Mouse (Mus musculus): ENCODE results near the gene Dock9. TPM values are rescaled to one million over a fixed set of nuclear protein-coding genes. Genes with fewer than 3 reads are reported as not detected.

Gene Dock9
- polyA plus RNA-seq, 1 experiment from 2014 or later = 6.4 TPM

- peaks cover under 1% of the 10 kb centered on the region; the same call in 1 of the 2 replicates for H3K4me1 ChIP-seq (replicated peaks; ENCODE audit: control insufficient read depth, insufficient read depth)
- H3K27ac ChIP-seq (replicated peaks) = peak overlapping the region; percentile 31; the same call in 1 of the 2 replicates
- H3K4me3 ChIP-seq (ENCODE audit: low read depth, low read length) = no peak overlapping the region
- no peaks in the 10 kb centered on the region for H3K9me3 ChIP-seq (ENCODE audit: control insufficient read depth, low read length)
- H3K4me2 ChIP-seq (replicated peaks; ENCODE audit: low read depth) = 0 out of 2 replicates have a peak overlapping the region, but pooled peaks have one; percentile 21
- H3K36me3 ChIP-seq (ENCODE audit: control insufficient read depth, insufficient read depth, low read length) = no peaks in the 10 kb centered on the region
- no peaks in the 10 kb centered on the region for H3K27me3 ChIP-seq (ENCODE audit: control insufficient read depth, insufficient read depth, low read length)
- 47% methylated on average over 11 of the region's 11 CpGs for WGBS
- DNase-seq (ENCODE audit: low spot score) = no peak
- ATAC-seq (ENCODE audit: low FRiP score, low TSS enrichment) = peak; percentile 12; the same call in 1 of the 2 replicates
- H3K9ac ChIP-seq (ENCODE audit: low read length) = no peak overlapping the region
- TF ChIP-seq CTCF (IDR thresholded peaks at IDR 0.05; ENCODE audit: low read depth) (no peak), EP300 (optimal IDR thresholded peaks at IDR 0.05) (no peak)
Observed at GRCm38 (mm10) chr14:121754110-121754509, 43.5 kb downstream of the Dock9 start.

- H3K27ac ChIP-seq (replicated peaks) = no peak overlapping the region
- no peaks in the 10 kb centered on the region for H3K27me3 ChIP-seq (ENCODE audit: control insufficient read depth, insufficient read depth, low read length)
- no peak overlapping the region for H3K9ac ChIP-seq (ENCODE audit: low read length)
- H3K36me3 ChIP-seq (ENCODE audit: control insufficient read depth, insufficient read depth, low read length) = no peaks in the 10 kb centered on the region
- no peak overlapping the region for H3K4me3 ChIP-seq (ENCODE audit: low read depth, low read length)
- no peak for DNase-seq (ENCODE audit: low spot score)
- peak; percentile 67; the same call in 1 of the 2 replicates for ATAC-seq (ENCODE audit: low FRiP score, low TSS enrichment)
- peak overlapping the region; percentile 34; the same call in 1 of the 2 replicates for H3K4me2 ChIP-seq (replicated peaks; ENCODE audit: low read depth)
- TF ChIP-seq CTCF (IDR thresholded peaks at IDR 0.05; ENCODE audit: low read depth) = peak; percentile 79
- no peak for TF ChIP-seq EP300 (optimal IDR thresholded peaks at IDR 0.05)
- 50% methylated on average over 19 of the region's 19 CpGs for WGBS
- peaks cover 3% of the 10 kb centered on the region; the same call in 1 of the 2 replicates for H3K4me1 ChIP-seq (replicated peaks; ENCODE audit: control insufficient read depth, insufficient read depth)
- no peaks in the 10 kb centered on the region for H3K9me3 ChIP-seq (ENCODE audit: control insufficient read depth, low read length)
Observed at GRCm38 (mm10) chr14:121752686-121753426, 44.8 kb downstream of the Dock9 start.

GRCm38 (mm10) chr14:121749606-121750005 lies 48.0 kb downstream of the Dock9 start:
- DNase-seq (ENCODE audit: low spot score) = no peak
- Histone ChIP-seq H3K36me3 (ENCODE audit: control insufficient read depth, insufficient read depth, low read length) (no peaks in the 10 kb centered on the region), H3K9me3 (ENCODE audit: control insufficient read depth, low read length) (no peaks in the 10 kb centered on the region), H3K27me3 (ENCODE audit: control insufficient read depth, insufficient read depth, low read length) (no peaks in the 10 kb centered on the region), H3K4me1 (replicated peaks; ENCODE audit: control insufficient read depth, insufficient read depth) (peaks cover 3% of the 10 kb centered on the region; the same call in 1 of the 2 replicates), H3K27ac (replicated peaks) (no peak overlapping the region), H3K9ac (ENCODE audit: low read length) (no peak overlapping the region), H3K4me2 (replicated peaks; ENCODE audit: low read depth) (no peak overlapping the region), H3K4me3 (ENCODE audit: low read depth, low read length) (no peak overlapping the region)
- 42% methylated on average over 9 of the region's 9 CpGs for WGBS
- TF ChIP-seq EP300 (optimal IDR thresholded peaks at IDR 0.05) (no peak), CTCF (IDR thresholded peaks at IDR 0.05; ENCODE audit: low read depth) (no peak)
- ATAC-seq (ENCODE audit: low FRiP score, low TSS enrichment) = no peak

GRCm38 (mm10) chr14:121749084-121749483 lies 48.6 kb downstream of the Dock9 start:
- Histone ChIP-seq H3K36me3 (ENCODE audit: control insufficient read depth, insufficient read depth, low read length) (no peaks in the 10 kb centered on the region), H3K9me3 (ENCODE audit: control insufficient read depth, low read length) (no peaks in the 10 kb centered on the region), H3K9ac (ENCODE audit: low read length) (no peak overlapping the region), H3K27me3 (ENCODE audit: control insufficient read depth, insufficient read depth, low read length) (no peaks in the 10 kb centered on the region), H3K4me3 (ENCODE audit: low read depth, low read length) (no peak overlapping the region), H3K4me2 (replicated peaks; ENCODE audit: low read depth) (no peak overlapping the region), H3K27ac (replicated peaks) (no peak overlapping the region), H3K4me1 (replicated peaks; ENCODE audit: control insufficient read depth, insufficient read depth) (peaks cover 3% of the 10 kb centered on the region; the same call in 1 of the 2 replicates)
- TF ChIP-seq CTCF (IDR thresholded peaks at IDR 0.05; ENCODE audit: low read depth) = no peak
- TF ChIP-seq EP300 (optimal IDR thresholded peaks at IDR 0.05) = no peak
- 68% methylated on average over 10 of the region's 10 CpGs for WGBS
- ATAC-seq (ENCODE audit: low FRiP score, low TSS enrichment) (no peak), DNase-seq (ENCODE audit: low spot score) (no peak)

GRCm38 (mm10) chr14:121747360-121747759 lies 50.3 kb downstream of the Dock9 start:
- WGBS = 87% methylated on average over 7 of the region's 7 CpGs
- no peak for ATAC-seq (ENCODE audit: low FRiP score, low TSS enrichment)

More at GRCm38 (mm10) chr14:121747360-121747759, 50.3 kb downstream of the Dock9 start:
- H3K9ac ChIP-seq (ENCODE audit: low read length) = no peak overlapping the region
- no peak for DNase-seq (ENCODE audit: low spot score)
- no peaks in the 10 kb centered on the region for H3K9me3 ChIP-seq (ENCODE audit: control insufficient read depth, low read length)
- H3K27ac ChIP-seq (replicated peaks) = no peak overlapping the region
- peaks cover 3% of the 10 kb centered on the region; the same call in 1 of the 2 replicates for H3K4me1 ChIP-seq (replicated peaks; ENCODE audit: control insufficient read depth, insufficient read depth)
- H3K4me3 ChIP-seq (ENCODE audit: low read depth, low read length) = no peak overlapping the region
- TF ChIP-seq CTCF (IDR thresholded peaks at IDR 0.05; ENCODE audit: low read depth) (no peak), EP300 (optimal IDR thresholded peaks at IDR 0.05) (no peak)
- H3K4me2 ChIP-seq (replicated peaks; ENCODE audit: low read depth) = no peak overlapping the region
- no peaks in the 10 kb centered on the region for H3K27me3 ChIP-seq (ENCODE audit: control insufficient read depth, insufficient read depth, low read length)
- H3K36me3 ChIP-seq (ENCODE audit: control insufficient read depth, insufficient read depth, low read length) = no peaks in the 10 kb centered on the region

All from stomach, postnatal 0 days (tissue).